Mouse (Mus musculus) adipocyte (in vitro differentiated cells): ENCODE data around the gene Col19a1.

Experiments
- DNase-seq: peaks from one replicate; pipeline ENCODE4 v3.0.0-alpha.2; 2016; ENCODE audit warnings: low spot score

Col19a1 gene

DNA sequence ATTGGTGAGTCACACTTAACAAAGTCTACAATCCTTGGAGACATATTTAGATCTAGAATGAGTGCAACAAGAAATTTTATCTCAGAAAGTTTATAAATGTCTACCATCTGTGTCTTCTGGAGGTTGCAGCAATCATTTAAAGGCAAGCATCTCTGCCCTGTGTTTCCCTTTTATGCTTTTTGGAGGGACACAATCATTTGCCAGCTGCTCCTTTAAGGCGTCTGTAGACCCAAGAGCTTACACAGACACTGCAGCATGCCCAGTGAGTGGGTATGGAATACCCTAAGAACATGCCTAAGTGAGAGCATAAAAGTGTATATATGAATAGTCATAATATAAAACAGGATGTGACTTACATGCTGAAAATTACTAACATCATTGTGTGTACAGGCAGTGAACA is 357.7 kb downstream of the Col19a1 start:
- DNase-seq: no peak

DNA sequence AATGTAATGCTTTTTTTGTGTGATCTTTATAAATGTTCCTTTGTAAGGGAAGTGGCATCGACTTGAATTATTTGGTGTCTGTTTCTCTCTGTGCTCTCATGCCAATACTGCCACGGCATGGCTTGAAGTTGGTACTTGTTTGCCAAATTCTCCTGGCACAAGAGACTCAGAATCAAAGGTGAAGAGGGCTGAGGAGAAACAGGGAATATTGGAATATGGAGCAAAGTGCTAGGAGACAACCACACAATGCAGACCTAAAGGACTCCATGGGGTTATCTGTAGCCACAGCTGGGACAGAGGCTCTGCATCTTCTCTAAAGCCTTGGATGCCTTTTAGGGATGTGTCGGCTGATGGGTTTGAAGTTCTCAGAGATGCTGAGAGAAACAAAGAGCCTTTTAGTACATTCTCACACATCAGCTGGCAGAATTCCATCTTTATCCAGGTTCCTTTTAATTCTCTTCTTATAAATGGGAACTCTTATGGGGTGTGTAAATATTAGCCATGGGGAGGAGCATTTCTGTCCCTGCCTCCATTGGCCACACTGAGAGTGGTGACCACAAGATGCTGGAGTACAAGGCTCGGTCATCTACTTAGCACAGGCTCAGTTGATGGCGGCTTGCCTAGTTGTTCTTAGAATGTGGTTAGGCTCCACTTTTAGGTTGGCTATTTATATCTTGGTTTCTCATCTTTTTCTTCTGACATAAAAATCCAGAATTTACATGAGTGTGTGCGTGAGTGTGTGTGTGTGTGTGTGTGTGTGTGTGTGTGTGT is 360.1 kb downstream of the Col19a1 start:
- no peak for DNase-seq

DNA sequence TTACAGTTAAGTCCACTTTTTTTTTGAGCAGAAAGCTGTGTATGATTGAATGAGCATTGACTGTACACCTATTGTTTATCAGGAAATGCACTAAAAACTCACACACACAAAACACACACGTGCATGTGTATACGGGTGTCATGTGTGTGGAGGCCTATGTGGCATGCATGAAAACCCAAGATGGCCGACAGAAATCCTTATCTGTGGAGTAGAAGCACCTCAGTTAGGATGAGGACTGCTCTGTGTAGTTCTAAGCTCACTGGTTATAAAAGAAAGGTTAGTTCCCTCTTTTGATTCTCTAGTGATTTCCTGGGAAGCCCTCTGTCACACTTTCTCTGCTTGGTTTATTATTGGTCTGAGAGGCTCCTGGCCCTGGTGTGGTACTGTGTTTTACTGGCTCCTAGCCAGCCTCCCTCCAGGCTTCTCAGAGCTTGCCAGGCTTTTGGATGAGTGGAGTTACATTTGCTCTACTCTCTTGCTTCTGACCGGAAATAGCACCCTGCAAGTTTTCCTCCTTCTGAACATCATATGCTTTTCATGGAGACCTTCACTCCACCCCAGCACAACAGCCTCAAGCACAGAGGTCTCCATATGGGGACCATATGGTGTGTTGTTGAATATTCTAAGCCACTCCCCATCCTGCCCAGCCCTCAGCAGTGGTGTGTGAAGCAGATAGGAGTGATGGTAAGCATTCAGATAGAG is 361.3 kb downstream of the Col19a1 start:
- peak; percentile 36 for DNase-seq

DNA sequence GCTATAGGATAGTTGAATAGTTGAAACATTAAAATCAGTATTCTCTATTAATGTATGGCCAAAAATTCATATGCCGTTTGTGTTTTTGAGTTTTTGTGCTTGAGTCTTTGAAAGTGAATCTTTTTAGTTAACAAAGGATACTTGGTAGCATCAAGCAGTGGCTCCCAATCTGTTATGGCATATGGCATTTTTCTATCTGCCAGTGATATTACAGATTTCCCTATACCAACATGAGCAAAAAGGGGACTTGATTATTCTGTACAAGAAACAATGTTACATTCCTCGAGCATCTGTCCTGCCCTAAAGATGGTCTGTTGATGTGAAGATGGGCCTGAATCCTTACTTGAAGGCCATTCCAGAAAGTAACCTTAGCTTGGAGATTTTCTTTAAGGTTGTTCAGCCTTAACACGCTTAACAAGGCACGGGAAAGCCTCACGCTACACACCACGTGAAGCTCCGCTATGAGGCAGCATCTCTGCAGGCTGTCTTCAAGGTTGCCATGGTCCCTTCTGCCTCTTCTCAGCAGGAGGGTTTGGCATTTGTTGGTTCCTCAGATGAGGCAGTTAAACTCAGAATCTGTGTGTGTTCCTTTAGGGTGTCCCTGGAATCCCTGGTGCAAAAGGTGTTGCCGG is 364.2 kb downstream of the Col19a1 start:
- no peak for DNase-seq

DNA sequence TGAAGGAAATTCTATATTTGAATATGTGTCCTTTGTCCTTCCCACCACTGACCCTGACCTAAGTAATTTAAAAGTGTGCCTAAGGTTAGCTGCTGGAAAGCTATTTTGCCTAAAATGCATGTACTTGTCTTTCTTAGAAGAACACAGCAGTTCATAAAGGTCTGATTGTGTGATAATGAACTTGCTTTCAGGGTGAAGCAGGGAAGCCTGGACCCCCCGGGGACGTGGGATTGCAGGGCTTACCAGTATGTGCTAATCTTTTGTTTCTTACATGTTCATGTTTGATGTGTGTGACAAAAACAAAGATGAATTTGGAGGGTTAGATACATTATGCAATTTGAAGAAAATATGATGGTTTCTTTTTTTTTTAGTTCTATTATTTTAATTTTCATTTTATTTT is 365.0 kb downstream of the Col19a1 start:
- DNase-seq: no peak

DNA sequence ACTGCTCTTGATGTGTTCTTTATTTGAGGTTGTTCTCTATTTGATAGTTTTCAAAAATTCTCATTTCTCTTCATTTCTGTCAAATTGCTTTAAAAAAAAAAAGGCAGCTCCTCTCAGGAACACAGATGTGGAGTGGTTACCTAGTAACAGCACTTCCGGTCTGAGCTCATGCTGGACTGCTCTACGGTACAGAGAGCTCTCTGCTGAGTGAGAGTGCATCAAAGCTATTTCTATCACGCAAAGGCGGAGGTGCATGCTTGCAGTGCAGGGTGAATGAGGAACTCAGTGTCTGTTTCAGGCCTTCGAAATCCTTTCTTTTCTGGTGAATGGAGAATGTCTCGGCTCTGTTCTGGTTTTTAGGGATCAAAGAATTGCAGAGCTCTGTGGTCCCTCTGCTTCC is 368.2 kb downstream of the Col19a1 start:
- DNase-seq: no peak
